Mouse (Mus musculus) cerebellum, adult 2 months (tissue): ENCODE measurements at regions not wholly inside any gene's neighbourhood (a gene's known extent, or its start where the extent isn't known, plus 50 kb on each side); places are given as distances from the start of the nearest gene placed in this dataset.

Experiments
- CTCF ChIP-seq: fragments of 200-500 bp; IDR thresholded peaks from 2 replicates; pipeline ENCODE4 v1.5.1; 2011; ENCODE audit warnings: low read depth, mild to moderate bottlenecking, control low read depth, low read length, moderate library complexity, borderline replicate concordance; ENCODE audit not compliant: insufficient read depth
- POLR2A ChIP-seq: fragments of 200-500 bp; IDR thresholded peaks from 2 replicates; pipeline ENCODE4 v1.6.1; 2011; ENCODE audit warnings: low read length, control low read depth, borderline replicate concordance; ENCODE audit not compliant: insufficient read depth

- TF ChIP-seq CTCF (no peak), POLR2A (no peak)
Observed at GRCm38 (mm10) chr15:61342618-61343017, 419.8 kb upstream of the A1bg start.
